Mouse (Mus musculus) liver, postnatal 0 days (tissue): ENCODE data around the gene Cebpz.

Experiments
- CTCF ChIP-seq: sonication (generic); IDR thresholded peaks from 2 replicates; pipeline ENCODE4 v1.5.1; 2016; ENCODE audit warnings: antibody characterized with exemption, low read depth
- EP300 ChIP-seq: IDR thresholded peaks from 2 replicates; pipeline ENCODE4 v1.6.1; 2016; ENCODE audit warnings: antibody characterized with exemption, low read depth, mild to moderate bottlenecking

GRCm38 (mm10) chr17:78937229-78937853 is 475 bp upstream of the Cebpz start:
- TF ChIP-seq CTCF, result no peak
- no peak for TF ChIP-seq EP300
